Mouse (Mus musculus): ENCODE measurements around the gene Prr36.

- TF ChIP-seq CTCF (IDR thresholded peaks at IDR 0.05; ENCODE audit: control insufficient read depth, insufficient read depth, insufficient read length) (no peak), MAX (IDR thresholded peaks at IDR 0.05) (no peak), USF1 (IDR thresholded peaks at IDR 0.05; ENCODE audit: low read depth) (no peak), MYOD1 (IDR thresholded peaks at IDR 0.05; ENCODE audit: control insufficient read depth, insufficient read length, low read depth) (no peak)
Observed at GRCm38 (mm10) chr8:4216791-4217621, at the start of gene Prr36.

Data from C2C12 (cell line).